Mouse (Mus musculus): ENCODE data around the gene Vmn1r79. TPM values are rescaled to one million over a fixed set of nuclear protein-coding genes. Genes with fewer than 3 reads are reported as not detected.
"Not testable (repeated sequence)": the region's sequence is repeated elsewhere in the genome, so short reads cannot be mapped to it uniquely, and the experiment has no call there.

Vmn1r79 gene
- polyA plus RNA-seq (2012), result not detected in 2 replicates

- not testable (repeated sequence) for H3K9me3 ChIP-seq (ENCODE audit: control insufficient read depth, low read length); H3K36me3 ChIP-seq (ENCODE audit: control insufficient read depth); H3K4me1 ChIP-seq (ENCODE audit: control insufficient read depth); H3K4me3 ChIP-seq (replicated peaks); H3K27me3 ChIP-seq (ENCODE audit: control insufficient read depth)
Observed at GRCm38 (mm10) chr7:12170979-12171378, at the start of gene Vmn1r79. Vmn1r79 (plus strand) TSS chr7:12171279.

DNA sequence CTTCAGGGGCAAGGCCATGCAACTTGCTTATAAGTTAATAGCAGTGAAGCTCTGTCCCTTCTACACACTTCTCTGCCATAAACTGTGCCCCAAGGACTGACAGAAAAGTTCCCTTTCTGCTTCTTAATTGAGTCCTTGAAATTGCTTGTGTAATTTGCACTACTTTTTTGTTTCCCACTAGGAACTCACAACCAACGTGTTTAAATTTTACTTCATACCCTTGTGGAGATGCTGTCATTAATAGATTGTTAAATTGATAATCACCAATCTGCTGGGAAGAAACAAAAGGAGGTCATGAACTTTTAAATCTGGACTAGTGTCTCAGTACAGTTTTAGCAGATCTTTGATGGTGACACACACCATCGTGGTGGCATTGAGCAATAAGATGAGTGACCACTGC, 21.1 kb upstream of the Vmn1r79 start, which contains the start of gene Vmn1r78:
Gene Vmn1r78 (plus strand): TSS at position 301 of the 400 bp plus-strand sequence.
- H3K9me3 ChIP-seq (ENCODE audit: control insufficient read depth, low read length), result no peaks in the 10 kb centered on the region
- H3K27me3 ChIP-seq (ENCODE audit: control insufficient read depth), result no peaks in the 10 kb centered on the region
- H3K4me3 ChIP-seq (replicated peaks), result no peak within 1 kb of the TSS
- no peaks in the 10 kb centered on the region for H3K4me1 ChIP-seq (ENCODE audit: control insufficient read depth)
- TF ChIP-seq GATA1 (IDR thresholded peaks at IDR 0.05; ENCODE audit: low read length), result no peak
- no peak for TF ChIP-seq TAL1 (IDR thresholded peaks at IDR 0.05; ENCODE audit: low read length)
- H3K36me3 ChIP-seq (ENCODE audit: control insufficient read depth), result no peaks in the 10 kb centered on the region

DNA sequence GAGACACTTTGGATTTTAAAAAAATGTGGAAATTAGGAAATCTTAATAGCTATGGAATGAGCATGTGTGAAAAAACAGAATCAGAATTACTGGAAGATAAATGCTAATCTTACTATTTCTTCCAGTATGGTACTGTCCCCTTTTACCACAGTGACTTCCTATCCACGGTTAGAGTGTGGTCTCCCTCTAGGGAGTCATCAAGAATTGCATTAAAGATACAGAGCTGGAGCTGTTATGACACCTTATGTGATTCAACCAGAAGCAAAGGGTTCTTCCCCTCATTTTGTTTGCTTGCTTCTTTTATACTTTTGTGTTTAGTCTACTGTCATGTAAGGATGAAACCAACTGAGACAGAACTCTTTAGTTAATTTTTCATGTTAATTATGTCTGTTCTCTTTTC, 14.6 kb upstream of the Vmn1r79 start:
- H3K4me1 ChIP-seq (ENCODE audit: control insufficient read depth); H3K27me3 ChIP-seq (ENCODE audit: control insufficient read depth); H3K36me3 ChIP-seq (ENCODE audit: control insufficient read depth); H3K9me3 ChIP-seq (ENCODE audit: control insufficient read depth, low read length); H3K4me3 ChIP-seq (replicated peaks): not testable (repeated sequence)

DNA sequence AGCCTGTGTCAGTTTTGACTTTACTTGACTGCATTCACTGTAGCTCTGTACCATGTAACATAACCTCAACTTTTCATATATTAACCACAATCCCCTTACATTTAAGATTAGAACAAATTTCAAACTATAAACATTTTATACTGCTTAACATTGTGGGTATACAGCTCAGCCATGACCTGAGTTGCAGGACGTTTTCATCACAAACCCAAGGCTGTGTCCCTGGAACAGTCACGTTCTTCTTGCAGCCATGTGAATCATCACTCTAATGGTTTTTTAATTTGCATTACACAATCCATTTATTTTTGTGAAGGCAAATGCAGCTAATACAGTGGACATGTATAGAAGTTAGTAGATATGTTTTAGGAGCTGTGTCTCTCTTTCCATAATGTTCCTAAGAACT, 1.8 kb downstream of the Vmn1r79 start:
- H3K9me3 ChIP-seq (ENCODE audit: control insufficient read depth, low read length); H3K27me3 ChIP-seq (ENCODE audit: control insufficient read depth); H3K4me1 ChIP-seq (ENCODE audit: control insufficient read depth); H3K4me3 ChIP-seq (replicated peaks); H3K36me3 ChIP-seq (ENCODE audit: control insufficient read depth): not testable (repeated sequence)

DNA sequence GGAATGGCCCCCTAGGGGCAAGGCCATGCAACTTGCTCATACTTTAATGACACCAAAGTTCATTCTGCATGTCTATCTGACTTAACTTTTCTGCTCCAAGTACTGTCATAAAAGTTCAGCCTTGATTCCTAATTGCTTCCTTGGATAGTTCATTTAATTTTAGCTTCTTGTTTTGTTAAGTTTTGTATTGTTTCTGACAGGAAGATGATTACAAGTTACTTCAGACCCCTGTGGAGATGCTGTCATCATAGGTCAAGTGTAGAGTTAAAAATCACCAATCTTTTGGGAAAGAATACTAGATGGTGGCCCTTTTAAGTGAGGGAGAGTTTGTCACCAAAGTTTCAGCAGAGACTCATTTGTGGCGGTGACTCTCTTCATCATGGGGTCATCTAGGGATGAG, 17.9 kb downstream of the Vmn1r79 start, which contains the start of gene Vmn1r80:
Gene Vmn1r80 (plus strand): TSS at position 301 of the 400 bp plus-strand sequence.
- Histone ChIP-seq H3K9me3 (ENCODE audit: control insufficient read depth, low read length) (peaks cover 1% of the 10 kb centered on the region; the same call in 1 of the 2 replicates), H3K27me3 (ENCODE audit: control insufficient read depth) (no peaks in the 10 kb centered on the region), H3K4me3 (replicated peaks) (no peak within 1 kb of the TSS), H3K36me3 (ENCODE audit: control insufficient read depth) (no peaks in the 10 kb centered on the region), H3K4me1 (ENCODE audit: control insufficient read depth) (no peaks in the 10 kb centered on the region)
- TF ChIP-seq TAL1 (IDR thresholded peaks at IDR 0.05; ENCODE audit: low read length), result no peak
- TF ChIP-seq GATA1 (IDR thresholded peaks at IDR 0.05; ENCODE audit: low read length), result no peak

DNA sequence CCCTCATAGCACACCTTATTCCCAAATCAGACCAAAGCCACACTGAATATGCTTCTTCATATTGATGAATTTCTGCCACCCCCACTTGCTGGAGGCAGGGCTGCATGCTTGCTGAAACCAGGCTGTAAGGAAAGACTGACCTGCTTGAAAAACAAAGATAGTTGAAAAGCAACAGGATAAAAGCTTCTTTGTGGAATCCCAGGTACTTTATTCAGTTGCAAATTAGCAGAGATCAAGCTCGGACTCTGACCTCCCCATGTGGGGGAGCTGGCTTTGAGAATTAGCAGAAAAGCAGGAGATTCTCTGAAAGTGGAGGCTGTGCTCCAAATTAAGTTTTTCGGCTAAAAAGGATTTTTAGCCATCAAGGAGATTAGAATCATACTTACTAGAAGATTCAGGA, 33.1 kb downstream of the Vmn1r79 start:
- TF ChIP-seq GATA1 (IDR thresholded peaks at IDR 0.05; ENCODE audit: low read length) (no peak), TAL1 (IDR thresholded peaks at IDR 0.05; ENCODE audit: low read length) (no peak)
- Histone ChIP-seq H3K27me3 (ENCODE audit: control insufficient read depth) (no peaks in the 10 kb centered on the region), H3K4me3 (replicated peaks) (no peak overlapping the region), H3K36me3 (ENCODE audit: control insufficient read depth) (no peaks in the 10 kb centered on the region), H3K9me3 (ENCODE audit: control insufficient read depth, low read length) (peaks cover 4% of the 10 kb centered on the region), H3K4me1 (ENCODE audit: control insufficient read depth) (no peaks in the 10 kb centered on the region)

Other genes starting within 250 kb of the Vmn1r79 start
- not detected in 2 replicates for gene Vmn1r76, start 233.1 kb upstream of the Vmn1r79 start, polyA plus RNA-seq (2012)
- gene Vmn1r77, start 134.5 kb upstream of the Vmn1r79 start, polyA plus RNA-seq (2012), result under 0.01 TPM in 1 of 2 replicates, not detected in the other
- not detected in 2 replicates for gene Vmn1r78, start 21.0 kb upstream of the Vmn1r79 start, polyA plus RNA-seq (2012)
- under 0.01 and 0.01 TPM in 2 replicates for gene Vmn1r80, start 18.0 kb downstream of the Vmn1r79 start, polyA plus RNA-seq (2012)
- under 0.01 TPM in 1 of 2 replicates, not detected in the other for gene Vmn1r81, start 97.0 kb downstream of the Vmn1r79 start, polyA plus RNA-seq (2012)
- gene Vmn1r82, start 129.2 kb downstream of the Vmn1r79 start, polyA plus RNA-seq (2012), result not detected in 2 replicates
- not detected in 2 replicates for gene Vmn1r83, start 158.2 kb downstream of the Vmn1r79 start, polyA plus RNA-seq (2012)
- gene Vmn1r84, start 198.0 kb downstream of the Vmn1r79 start, polyA plus RNA-seq (2012), result not detected in 2 replicates

Measured in erythroblast, embryonic 14.5 days (primary cell).